Mouse (Mus musculus) heart, postnatal 0 days (tissue): ENCODE results near the gene Gm17655. TPM values are rescaled to one million over a fixed set of nuclear protein-coding genes. Genes with fewer than 3 reads are reported as not detected.

Source experiments
- ATAC-seq: fragments of 200-750 bp; cut with Nextera tagmentation; 2 replicates; pipeline ENCODE4 v1.8.0; 2017; ENCODE audit warnings: low read depth, moderate number of reproducible peaks, moderate library complexity; ENCODE audit not compliant: insufficient read depth
- DNase-seq: peaks from one replicate; pipeline ENCODE4 v3.0.0-alpha.2; 2016; ENCODE audit warnings: low spot score
- H3K27ac ChIP-seq: fragments of 300-500 bp; sonication (generic); 2 replicates; pipeline ENCODE4 v1.5.1; 2014; ENCODE audit warnings: low read depth, mild to moderate bottlenecking
- H3K27me3 ChIP-seq: fragments of 300-500 bp; sonication (generic); 2 replicates; pipeline ENCODE4 v1.6.1; 2014; ENCODE audit warnings: low read length, mixed read lengths; ENCODE audit not compliant: control insufficient read depth, insufficient read depth
- H3K36me3 ChIP-seq: fragments of 300-500 bp; sonication (generic); replicated peaks from 2 replicates; pipeline ENCODE4 v1.6.1; 2014; ENCODE audit warnings: low read length, mixed read lengths; ENCODE audit not compliant: control insufficient read depth, insufficient read depth
- H3K4me1 ChIP-seq: fragments of 300-500 bp; sonication (generic); 2 replicates; pipeline ENCODE4 v1.6.1; 2014; ENCODE audit warnings: antibody characterized with exemption; ENCODE audit not compliant: control insufficient read depth, insufficient read depth
- H3K4me2 ChIP-seq: fragments of 300-500 bp; sonication (generic); 2 replicates; pipeline ENCODE4 v1.6.1; 2014; ENCODE audit warnings: low read depth, mild to moderate bottlenecking, low read length, moderate library complexity
- H3K4me3 ChIP-seq: fragments of 300-500 bp; sonication (generic); 2 replicates; pipeline ENCODE4 v1.5.1; 2014; ENCODE audit warnings: low read depth, low read length
- H3K9ac ChIP-seq: fragments of 300-500 bp; sonication (generic); replicated peaks from 2 replicates; pipeline ENCODE4 v1.6.1; 2014; ENCODE audit warnings: low read depth, low read length, mixed read lengths
- H3K9me3 ChIP-seq: fragments of 300-500 bp; sonication (generic); replicated peaks from 2 replicates; pipeline ENCODE4 v1.6.1; 2016; ENCODE audit warnings: low read length; ENCODE audit not compliant: control insufficient read depth
- CTCF ChIP-seq: IDR thresholded peaks from 2 replicates; pipeline ENCODE4 v1.5.1; 2016; ENCODE audit warnings: antibody characterized with exemption, control low read depth, low read depth
- EP300 ChIP-seq: IDR thresholded peaks from 2 replicates; pipeline ENCODE4 v1.6.1; 2016; ENCODE audit warnings: antibody characterized with exemption, low read depth
- WGBS: fragments of 180-500 bp; shearing (Covaris S2); extraction: QIAGEN DNeasy Blood & Tissue Kit; methylation state at CpG from one replicate; pipeline ENCODE4 v1.1.7; 2014; 5-methylcytosine and 5-hydroxymethylcytosine counted together
- polyA plus RNA-seq: library from polyadenylated mRNA; unstranded; fragments of >200 nt; fragmentation: Nextera tagmentation; extraction: Ambion mirVana; gene quantifications from 2 replicates; pipeline ENCODE4 v1.2.1, GENCODE M21; 2015
- total RNA-seq: library from RNA; depleted of rRNA; stranded (reverse); fragments of >200 nt; gene quantifications from 2 replicates; pipeline ENCODE4 v1.2.3, GENCODE M21; 2014; ENCODE audit warnings: low replicate concordance

The Gm17655 gene
- total and polyA plus RNA-seq, 2 experiments from 2014 or later = 1.8 TPM; not detected in 1

DNA sequence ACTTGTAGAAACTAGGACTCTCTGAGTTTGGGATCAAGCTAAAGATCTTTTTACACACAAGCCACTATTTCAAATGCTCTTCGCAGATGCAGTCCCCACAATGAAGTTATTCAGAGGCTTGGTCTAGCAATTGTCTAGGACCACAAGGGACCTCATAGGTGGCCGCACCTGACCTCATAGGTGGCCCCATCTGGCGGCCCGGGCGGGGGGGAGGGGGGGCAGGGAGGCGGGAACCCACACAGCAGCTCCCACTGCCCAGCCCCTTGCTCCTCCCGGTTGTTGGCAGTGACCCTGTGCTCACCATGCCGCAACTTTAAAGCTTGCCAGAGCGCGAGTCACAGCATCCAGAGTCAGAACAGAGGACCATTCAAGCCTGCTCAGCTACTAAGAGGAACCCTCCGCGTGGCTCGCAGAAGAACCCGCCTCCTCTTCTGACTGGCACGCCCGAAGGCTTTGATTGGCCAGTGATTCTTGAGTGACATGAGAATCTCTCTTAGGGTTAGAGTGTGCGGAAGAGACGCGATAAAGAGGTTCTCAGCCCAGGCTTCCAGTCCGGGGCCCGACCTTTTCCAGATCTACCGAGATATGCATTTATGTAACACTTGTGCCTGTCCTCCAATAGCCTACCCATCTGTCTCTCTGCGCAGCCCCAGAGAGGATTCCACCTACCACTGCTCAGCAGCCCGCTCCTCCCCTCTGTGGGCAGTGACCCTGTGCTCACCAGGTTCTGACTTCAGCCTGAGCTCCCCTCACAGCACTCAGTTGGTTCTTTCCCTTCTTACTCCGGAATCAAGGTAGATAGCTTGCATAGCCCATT lies 21.9 kb upstream of the Gm17655 start, which contains the start of gene Gm35315:
Gene Gm35315, minus strand, starts transcription at position 391 of the 817 bp plus-strand sequence.
- WGBS = 3% methylated on average over 25 of the region's 25 CpGs
- H3K9ac ChIP-seq = no peak within 1 kb of the TSS; the same call in 1 of the 2 replicates

DNA sequence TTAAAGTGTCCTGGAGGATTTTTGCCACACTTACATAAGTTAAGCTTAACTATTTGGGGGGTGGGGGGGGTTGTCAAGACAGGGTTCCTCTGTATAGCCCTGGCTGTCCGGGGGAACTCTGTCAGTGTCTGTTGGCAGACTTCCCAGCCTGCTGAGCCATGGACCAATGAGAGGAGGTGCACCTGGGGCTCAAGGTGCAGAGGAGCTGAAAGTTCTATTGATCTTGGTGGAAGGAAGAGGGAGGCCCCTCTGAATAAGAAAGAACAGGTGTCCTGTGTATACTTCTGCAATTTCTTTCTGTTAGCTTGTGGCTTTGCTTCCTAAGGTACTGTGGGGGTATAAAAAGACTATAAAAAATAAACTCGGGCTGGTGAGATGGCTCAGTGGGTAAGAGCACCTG lies 19.2 kb upstream of the Gm17655 start:
- Histone ChIP-seq H3K4me3 (no peak overlapping the region), H3K36me3 (no peaks in the 10 kb centered on the region), H3K9me3 (no peaks in the 10 kb centered on the region), H3K4me1 (0 out of 2 replicates have a peak, but pooled peaks cover 4% of the 10 kb centered on the region), H3K27ac (no peak overlapping the region), H3K9ac (no peak overlapping the region), H3K27me3 (no peaks in the 10 kb centered on the region), H3K4me2 (no peak overlapping the region)
- no peak for TF ChIP-seq EP300
- TF ChIP-seq CTCF = no peak
- DNase-seq (no peak), ATAC-seq (no peak)
- WGBS = 59% methylated on average over 2 of the region's 2 CpGs

More for the DNA sequence above, 21.9 kb upstream of the Gm17655 start, which contains the start of gene Gm35315:
- Histone ChIP-seq H3K9me3 (no peaks in the 10 kb centered on the region), H3K4me1 (0 out of 2 replicates have a peak, but pooled peaks cover 4% of the 10 kb centered on the region), H3K4me3 (peak within 1 kb of the TSS; percentile 48), H3K27ac (no peak within 1 kb of the TSS), H3K27me3 (no peaks in the 10 kb centered on the region), H3K36me3 (no peaks in the 10 kb centered on the region), H3K4me2 (peak within 1 kb of the TSS; percentile 61)
- ATAC-seq (peak; percentile 93), DNase-seq (peak; percentile 83)
- TF ChIP-seq EP300 (no peak), CTCF (no peak)

DNA sequence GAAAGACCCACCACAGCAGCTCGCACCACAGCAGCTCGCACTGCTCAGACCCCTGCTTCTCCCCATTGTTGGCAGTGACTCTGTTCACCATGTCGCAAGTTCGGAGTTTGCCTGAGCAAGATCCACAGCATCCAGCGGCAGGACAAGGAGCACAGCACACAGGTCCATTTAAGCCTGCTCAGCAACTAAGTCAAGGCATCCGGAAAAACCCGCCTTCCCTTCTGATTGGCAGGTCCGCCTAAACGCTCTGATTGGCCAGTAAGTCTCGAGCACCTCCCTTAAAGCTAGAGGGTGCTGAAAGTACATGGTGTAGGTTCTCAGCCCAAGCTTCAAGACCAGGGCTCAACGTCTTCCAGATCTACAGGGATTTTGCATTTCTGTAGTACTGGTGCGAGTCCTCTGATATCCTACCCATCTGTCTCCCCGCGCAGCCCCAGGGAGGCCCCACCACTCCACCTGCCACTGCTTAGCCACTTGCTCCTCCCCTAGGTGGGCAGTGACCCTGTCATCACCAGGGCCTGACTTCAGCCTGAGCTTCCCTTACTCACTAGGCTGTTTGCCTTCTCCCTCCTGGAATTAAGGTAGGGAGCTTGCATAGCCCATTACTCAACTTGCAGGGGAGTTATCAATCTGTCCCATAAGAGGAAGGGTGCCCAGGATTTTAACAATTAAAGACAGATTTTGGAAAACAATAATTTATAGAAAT lies 14.0 kb upstream of the Gm17655 start:
- no peak overlapping the region for H3K4me3 ChIP-seq
- H3K4me2 ChIP-seq = no peak overlapping the region
- H3K9me3 ChIP-seq = 0 out of 2 replicates have a peak, but pooled peaks cover 4% of the 10 kb centered on the region
- no peak for DNase-seq
- no peak for ATAC-seq
- no peak overlapping the region for H3K27ac ChIP-seq
- WGBS = 22% methylated on average over 14 of the region's 14 CpGs
- TF ChIP-seq CTCF (no peak), EP300 (no peak)
- H3K9ac ChIP-seq = no peak overlapping the region
- H3K36me3 ChIP-seq = no peaks in the 10 kb centered on the region
- no peaks in the 10 kb centered on the region for H3K27me3 ChIP-seq
- no peaks in the 10 kb centered on the region for H3K4me1 ChIP-seq

DNA sequence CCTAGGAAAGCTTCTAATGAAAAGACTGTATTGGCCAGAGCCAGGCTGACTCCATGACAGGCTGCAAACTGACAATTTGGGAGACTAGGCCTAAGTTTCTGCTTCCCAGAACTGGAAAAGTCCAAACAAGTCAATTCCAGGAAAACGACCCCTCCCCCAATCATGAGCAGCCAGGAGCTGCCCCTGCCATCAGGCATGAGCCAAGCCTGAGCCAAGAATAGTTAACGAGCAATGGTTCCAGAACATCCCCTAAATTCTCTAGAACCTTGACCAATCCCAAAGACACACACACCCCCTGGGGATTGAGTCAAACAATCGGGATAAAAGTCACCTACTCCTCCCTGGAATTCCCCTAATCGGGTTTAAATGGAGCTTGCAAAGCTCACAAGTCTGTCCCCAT lies 10.6 kb upstream of the Gm17655 start:
- H3K4me3 ChIP-seq = no peak overlapping the region
- 70% methylated on average over 4 of the region's 4 CpGs for WGBS
- peaks cover 30% of the 10 kb centered on the region for H3K9me3 ChIP-seq
- H3K27me3 ChIP-seq = no peaks in the 10 kb centered on the region
- H3K4me1 ChIP-seq = no peaks in the 10 kb centered on the region
- H3K9ac ChIP-seq = no peak overlapping the region
- TF ChIP-seq CTCF (no peak), EP300 (no peak)
- no peak overlapping the region for H3K4me2 ChIP-seq
- no peaks in the 10 kb centered on the region for H3K36me3 ChIP-seq
- H3K27ac ChIP-seq = no peak overlapping the region
- no peak for ATAC-seq
- no peak for DNase-seq

DNA sequence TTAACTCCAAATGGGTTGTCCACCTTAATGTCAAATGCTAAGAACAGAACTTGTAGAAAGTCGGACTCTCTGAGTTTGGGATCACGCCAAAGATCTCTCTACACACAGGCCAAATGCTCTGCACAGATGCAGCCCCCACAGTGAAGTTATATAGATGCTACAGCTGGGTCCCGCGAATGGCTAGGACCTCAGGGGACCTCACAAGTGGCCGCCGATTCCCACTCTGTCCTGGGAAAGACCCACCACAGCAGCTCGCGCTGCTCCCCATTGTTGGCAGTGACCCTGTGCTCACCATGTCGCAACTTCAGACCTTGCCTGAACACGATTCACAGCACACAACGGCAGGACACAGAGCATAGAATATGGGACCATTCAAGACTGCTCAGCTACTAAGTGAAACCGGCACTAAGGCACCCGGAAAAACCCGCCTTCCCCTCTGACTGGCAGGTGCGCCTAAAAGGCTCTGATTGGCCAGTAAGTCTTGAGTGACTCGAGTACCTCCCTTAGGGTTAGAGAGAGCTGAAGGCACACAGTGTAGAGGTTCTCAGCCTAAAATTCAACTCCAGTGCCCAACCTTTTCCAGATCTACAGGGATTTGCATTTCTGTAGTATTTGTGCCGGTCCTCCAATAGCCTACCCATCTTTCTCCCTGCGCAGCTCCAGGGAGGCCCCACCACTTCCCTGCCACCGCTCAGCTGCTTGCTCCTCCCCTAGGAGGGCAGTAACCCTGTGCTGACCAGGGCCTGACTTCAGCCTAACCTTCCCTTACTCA lies 14.5 kb downstream of the Gm17655 start:
- Histone ChIP-seq H3K9ac (peak overlapping the region; percentile 49), H3K9me3 (no peaks in the 10 kb centered on the region), H3K36me3 (no peaks in the 10 kb centered on the region), H3K27ac (0 out of 2 replicates have a peak overlapping the region, but pooled peaks have one; percentile 28), H3K4me3 (peak overlapping the region; percentile 69), H3K4me2 (peak overlapping the region; percentile 65), H3K4me1 (no peaks in the 10 kb centered on the region), H3K27me3 (no peaks in the 10 kb centered on the region)
- 2% methylated on average over 19 of the region's 19 CpGs for WGBS
- ATAC-seq = peak; percentile 98
- no peak for TF ChIP-seq CTCF
- no peak for TF ChIP-seq EP300
- peak; percentile 87 for DNase-seq
